Mouse (Mus musculus): ENCODE measurements around the gene Lhfp. TPM values are rescaled to one million over a fixed set of nuclear protein-coding genes. Genes with fewer than 3 reads are reported as not detected.
"Not testable (repeated sequence)": the region's sequence is repeated elsewhere in the genome, so short reads cannot be mapped to it uniquely, and the experiment has no call there.

The Lhfp gene
- polyA plus RNA-seq, 1 experiment: 288 TPM

- Histone ChIP-seq H3K4me1 (ENCODE audit: control insufficient read depth, insufficient read depth, low read length) (peaks cover 10% of the 10 kb centered on the region), H3K4me3 (replicated peaks; ENCODE audit: extremely low read depth, low read depth, low read length) (no peak overlapping the region)
- TF ChIP-seq CTCF (IDR thresholded peaks at IDR 0.05; ENCODE audit: insufficient read depth, low read length): no peak
- no peak for TF ChIP-seq POLR2A (IDR thresholded peaks at IDR 0.05; ENCODE audit: borderline replicate concordance, extremely low read depth, low read depth, low read length)
- WGBS: 49% methylated on average over 12 of the region's 12 CpGs
- DNase-seq: no peak
Measured at GRCm38 (mm10) chr3:53102757-53103153, 61.4 kb downstream of the Lhfp start.

GRCm38 (mm10) chr3:53108594-53109373, 67.5 kb downstream of the Lhfp start:
- no peak for DNase-seq
- no peak overlapping the region for H3K4me3 ChIP-seq (replicated peaks; ENCODE audit: extremely low read depth, low read depth, low read length)
- H3K4me1 ChIP-seq (ENCODE audit: control insufficient read depth, insufficient read depth, low read length): peaks cover 5% of the 10 kb centered on the region; the same call in 1 of the 2 replicates
- 59% methylated on average over 11 of the region's 11 CpGs for WGBS
- TF ChIP-seq POLR2A (IDR thresholded peaks at IDR 0.05; ENCODE audit: borderline replicate concordance, extremely low read depth, low read depth, low read length) (no peak), CTCF (IDR thresholded peaks at IDR 0.05; ENCODE audit: insufficient read depth, low read length) (no peak)

- Histone ChIP-seq H3K4me1 (ENCODE audit: control insufficient read depth, insufficient read depth, low read length) (peaks cover 5% of the 10 kb centered on the region; the same call in 1 of the 2 replicates), H3K4me3 (replicated peaks; ENCODE audit: extremely low read depth, low read depth, low read length) (no peak overlapping the region)
- peak; percentile 23 for DNase-seq
- TF ChIP-seq CTCF (IDR thresholded peaks at IDR 0.05; ENCODE audit: insufficient read depth, low read length) (no peak), POLR2A (IDR thresholded peaks at IDR 0.05; ENCODE audit: borderline replicate concordance, extremely low read depth, low read depth, low read length) (no peak)
- WGBS: 17% methylated on average over 3 of the region's 3 CpGs
Measured at GRCm38 (mm10) chr3:53109879-53110278, 68.6 kb downstream of the Lhfp start.

GRCm38 (mm10) chr3:53112048-53112447, 70.7 kb downstream of the Lhfp start:
- peak; percentile 23; the same call in 1 of the 2 replicates for TF ChIP-seq CTCF (IDR thresholded peaks at IDR 0.05; ENCODE audit: insufficient read depth, low read length)
- no peak for TF ChIP-seq POLR2A (IDR thresholded peaks at IDR 0.05; ENCODE audit: borderline replicate concordance, extremely low read depth, low read depth, low read length)
- WGBS: 92% methylated on average over 7 of the region's 7 CpGs
- no peak for DNase-seq
- Histone ChIP-seq H3K4me1 (ENCODE audit: control insufficient read depth, insufficient read depth, low read length) (peaks cover 3% of the 10 kb centered on the region; the same call in 1 of the 2 replicates), H3K4me3 (replicated peaks; ENCODE audit: extremely low read depth, low read depth, low read length) (no peak overlapping the region)

GRCm38 (mm10) chr3:53118755-53119154, 77.4 kb downstream of the Lhfp start:
- not testable (repeated sequence) for H3K4me1 ChIP-seq (ENCODE audit: control insufficient read depth, insufficient read depth, low read length); DNase-seq; H3K4me3 ChIP-seq (replicated peaks; ENCODE audit: extremely low read depth, low read depth, low read length)
- WGBS: 40% methylated on average over 6 of the region's 9 CpGs

- Histone ChIP-seq H3K4me3 (replicated peaks; ENCODE audit: extremely low read depth, low read depth, low read length) (no peak overlapping the region), H3K4me1 (ENCODE audit: control insufficient read depth, insufficient read depth, low read length) (no peaks in the 10 kb centered on the region; the same call in 1 of the 2 replicates)
- WGBS: 87% methylated on average over 6 of the region's 6 CpGs
- no peak for TF ChIP-seq POLR2A (IDR thresholded peaks at IDR 0.05; ENCODE audit: borderline replicate concordance, extremely low read depth, low read depth, low read length)
- TF ChIP-seq CTCF (IDR thresholded peaks at IDR 0.05; ENCODE audit: insufficient read depth, low read length): no peak
- DNase-seq: no peak
Measured at GRCm38 (mm10) chr3:53119978-53120377, 78.7 kb downstream of the Lhfp start.

- TF ChIP-seq CTCF (IDR thresholded peaks at IDR 0.05; ENCODE audit: insufficient read depth, low read length) (no peak), POLR2A (IDR thresholded peaks at IDR 0.05; ENCODE audit: borderline replicate concordance, extremely low read depth, low read depth, low read length) (no peak)
- WGBS: 72% methylated on average over 8 of the region's 8 CpGs
- no peak for DNase-seq
- no peaks in the 10 kb centered on the region for H3K4me1 ChIP-seq (ENCODE audit: control insufficient read depth, insufficient read depth, low read length)
- H3K4me3 ChIP-seq (replicated peaks; ENCODE audit: extremely low read depth, low read depth, low read length): no peak overlapping the region
Measured at GRCm38 (mm10) chr3:53125495-53125894, 84.2 kb downstream of the Lhfp start.

- TF ChIP-seq POLR2A (IDR thresholded peaks at IDR 0.05; ENCODE audit: borderline replicate concordance, extremely low read depth, low read depth, low read length) (no peak), CTCF (IDR thresholded peaks at IDR 0.05; ENCODE audit: insufficient read depth, low read length) (no peak)
- peaks cover 2% of the 10 kb centered on the region; the same call in 1 of the 2 replicates for H3K4me1 ChIP-seq (ENCODE audit: control insufficient read depth, insufficient read depth, low read length)
- no peak overlapping the region for H3K4me3 ChIP-seq (replicated peaks; ENCODE audit: extremely low read depth, low read depth, low read length)
- DNase-seq: no peak
- 87% methylated on average over 2 of the region's 2 CpGs for WGBS
Measured at GRCm38 (mm10) chr3:53138785-53139184, 97.5 kb downstream of the Lhfp start.

GRCm38 (mm10) chr3:53139205-53139604, 97.9 kb downstream of the Lhfp start:
- TF ChIP-seq POLR2A (IDR thresholded peaks at IDR 0.05; ENCODE audit: borderline replicate concordance, extremely low read depth, low read depth, low read length): no peak
- no peak for TF ChIP-seq CTCF (IDR thresholded peaks at IDR 0.05; ENCODE audit: insufficient read depth, low read length)
- peaks cover 2% of the 10 kb centered on the region for H3K4me1 ChIP-seq (ENCODE audit: control insufficient read depth, insufficient read depth, low read length)
- no peak for DNase-seq
- no peak overlapping the region for H3K4me3 ChIP-seq (replicated peaks; ENCODE audit: extremely low read depth, low read depth, low read length)

- WGBS: 81% methylated on average over 5 of the region's 5 CpGs
- no peak for TF ChIP-seq CTCF (IDR thresholded peaks at IDR 0.05; ENCODE audit: insufficient read depth, low read length)
- TF ChIP-seq POLR2A (IDR thresholded peaks at IDR 0.05; ENCODE audit: borderline replicate concordance, extremely low read depth, low read depth, low read length): no peak
- no peak for DNase-seq
- peaks cover 4% of the 10 kb centered on the region for H3K4me1 ChIP-seq (ENCODE audit: control insufficient read depth, insufficient read depth, low read length)
- no peak overlapping the region for H3K4me3 ChIP-seq (replicated peaks; ENCODE audit: extremely low read depth, low read depth, low read length)
Measured at GRCm38 (mm10) chr3:53139642-53140041, 98.3 kb downstream of the Lhfp start.

Measured in lung, adult 2 months (tissue).